Mouse (Mus musculus): Measurements from ENCODE around the gene Trpm3. TPM values are rescaled to one million over a fixed set of nuclear protein-coding genes. Genes with fewer than 3 reads are reported as not detected.

Trpm3 gene
- polyA plus RNA-seq, 1 experiment from 2014 or later: 5.7 TPM

- H3K27ac ChIP-seq (replicated peaks): no peak overlapping the region
- H3K4me3 ChIP-seq: no peak overlapping the region
- DNase-seq (ENCODE audit: low spot score): no peak
- no peaks in the 10 kb centered on the region for H3K9me3 ChIP-seq
- 91% methylated on average over 3 of the region's 3 CpGs for WGBS
- no peaks in the 10 kb centered on the region for H3K36me3 ChIP-seq (replicated peaks)
- no peaks in the 10 kb centered on the region for H3K27me3 ChIP-seq (replicated peaks; ENCODE audit: low read depth, poor library complexity, severe bottlenecking)
- H3K4me1 ChIP-seq: peaks cover 3% of the 10 kb centered on the region; the same call in 1 of the 2 replicates
Measured at GRCm38 (mm10) chr19:23035786-23036185, 896.9 kb downstream of the Trpm3 start.

DNA sequence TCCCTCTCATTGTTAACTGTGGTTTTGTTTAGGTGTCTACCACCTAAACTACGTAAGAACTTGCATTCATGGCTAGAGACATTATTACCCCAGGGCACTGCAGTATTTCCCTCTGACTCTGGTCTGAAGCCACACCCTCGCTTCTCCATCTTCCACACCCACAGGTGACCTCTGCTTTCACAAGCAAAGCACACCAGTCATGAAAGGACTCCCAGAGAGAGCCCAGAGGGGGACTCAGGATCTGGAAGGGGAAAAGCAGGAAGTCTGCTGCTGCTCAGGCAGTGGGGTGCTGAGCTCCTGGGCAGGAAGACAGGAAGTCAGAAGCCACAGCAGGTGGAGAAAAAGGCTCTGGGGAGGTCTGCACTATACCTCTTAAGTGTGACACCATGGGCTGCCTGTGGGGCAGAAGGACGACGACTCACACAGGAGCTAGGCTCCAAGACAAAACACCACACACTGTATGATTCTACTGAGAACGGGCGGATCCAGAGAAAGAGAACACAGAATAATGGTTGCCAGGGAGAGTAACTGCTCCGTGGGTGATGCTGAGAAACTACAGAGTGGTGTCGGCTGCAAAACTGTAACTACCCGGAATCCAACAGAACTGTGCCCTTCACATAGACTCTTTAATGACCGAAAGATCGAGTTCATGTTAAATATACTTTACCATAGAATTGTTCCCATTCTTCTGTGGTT is 898.1 kb downstream of the Trpm3 start:
- Histone ChIP-seq H3K9me3 (no peaks in the 10 kb centered on the region), H3K4me3 (no peak overlapping the region), H3K4me1 (peaks cover 3% of the 10 kb centered on the region; the same call in 1 of the 2 replicates), H3K27me3 (replicated peaks; ENCODE audit: low read depth, poor library complexity, severe bottlenecking) (no peaks in the 10 kb centered on the region), H3K27ac (replicated peaks) (no peak overlapping the region), H3K36me3 (replicated peaks) (no peaks in the 10 kb centered on the region)
- 60% methylated on average over 11 of the region's 11 CpGs for WGBS
- DNase-seq (ENCODE audit: low spot score): no peak

DNA sequence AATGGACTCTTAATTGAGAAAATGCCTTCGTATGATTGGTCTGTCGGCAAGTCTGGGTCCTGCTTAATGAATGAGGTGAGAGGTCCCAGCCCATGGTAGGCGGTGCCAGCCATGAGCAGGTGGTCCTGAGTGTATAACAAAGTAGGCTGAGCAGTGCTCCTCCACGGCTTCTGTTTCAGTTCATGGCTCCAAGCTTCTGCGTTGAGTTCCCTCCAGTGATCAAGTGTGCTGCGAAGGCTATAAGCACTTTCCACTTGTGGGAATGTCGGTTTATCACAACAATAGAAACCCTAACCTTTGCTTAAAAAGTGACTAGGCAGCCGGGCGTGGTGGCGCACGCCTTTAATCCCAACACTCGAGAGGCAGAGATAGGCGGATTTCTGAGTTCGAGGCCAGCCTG is 898.7 kb downstream of the Trpm3 start:
- H3K36me3 ChIP-seq (replicated peaks): no peaks in the 10 kb centered on the region
- no peak overlapping the region for H3K27ac ChIP-seq (replicated peaks)
- H3K27me3 ChIP-seq (replicated peaks; ENCODE audit: low read depth, poor library complexity, severe bottlenecking): no peaks in the 10 kb centered on the region
- H3K4me3 ChIP-seq: no peak overlapping the region
- H3K9me3 ChIP-seq: no peaks in the 10 kb centered on the region
- H3K4me1 ChIP-seq: peaks cover 3% of the 10 kb centered on the region; the same call in 1 of the 2 replicates
- no peak for DNase-seq (ENCODE audit: low spot score)
- 83% methylated on average over 14 of the region's 14 CpGs for WGBS

DNA sequence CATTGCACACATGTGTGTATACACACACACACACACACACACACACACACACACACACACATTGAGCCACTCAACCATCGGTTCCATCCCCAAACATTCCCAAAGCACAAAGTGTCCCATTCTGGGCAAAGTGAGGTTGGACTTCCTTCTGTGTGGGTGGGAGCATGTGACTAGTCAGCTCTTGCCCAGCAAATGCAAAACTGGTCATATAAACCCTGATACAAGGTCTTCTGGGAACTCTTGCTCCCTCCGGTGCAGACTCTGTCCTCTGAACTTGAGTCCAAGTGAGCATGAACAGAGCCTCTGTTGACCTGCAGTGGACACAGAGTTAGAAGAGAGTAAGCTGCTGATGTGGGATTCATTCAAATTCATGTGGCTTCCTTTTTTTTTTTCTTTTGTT is 899.5 kb downstream of the Trpm3 start:
- H3K9me3 ChIP-seq: no peaks in the 10 kb centered on the region
- DNase-seq (ENCODE audit: low spot score): no peak
- WGBS: 91% methylated on average over 2 of the region's 2 CpGs
- H3K4me1 ChIP-seq: peaks cover 3% of the 10 kb centered on the region; the same call in 1 of the 2 replicates
- H3K27ac ChIP-seq (replicated peaks): no peak overlapping the region
- no peaks in the 10 kb centered on the region for H3K27me3 ChIP-seq (replicated peaks; ENCODE audit: low read depth, poor library complexity, severe bottlenecking)
- no peaks in the 10 kb centered on the region for H3K36me3 ChIP-seq (replicated peaks)
- no peak overlapping the region for H3K4me3 ChIP-seq

DNA sequence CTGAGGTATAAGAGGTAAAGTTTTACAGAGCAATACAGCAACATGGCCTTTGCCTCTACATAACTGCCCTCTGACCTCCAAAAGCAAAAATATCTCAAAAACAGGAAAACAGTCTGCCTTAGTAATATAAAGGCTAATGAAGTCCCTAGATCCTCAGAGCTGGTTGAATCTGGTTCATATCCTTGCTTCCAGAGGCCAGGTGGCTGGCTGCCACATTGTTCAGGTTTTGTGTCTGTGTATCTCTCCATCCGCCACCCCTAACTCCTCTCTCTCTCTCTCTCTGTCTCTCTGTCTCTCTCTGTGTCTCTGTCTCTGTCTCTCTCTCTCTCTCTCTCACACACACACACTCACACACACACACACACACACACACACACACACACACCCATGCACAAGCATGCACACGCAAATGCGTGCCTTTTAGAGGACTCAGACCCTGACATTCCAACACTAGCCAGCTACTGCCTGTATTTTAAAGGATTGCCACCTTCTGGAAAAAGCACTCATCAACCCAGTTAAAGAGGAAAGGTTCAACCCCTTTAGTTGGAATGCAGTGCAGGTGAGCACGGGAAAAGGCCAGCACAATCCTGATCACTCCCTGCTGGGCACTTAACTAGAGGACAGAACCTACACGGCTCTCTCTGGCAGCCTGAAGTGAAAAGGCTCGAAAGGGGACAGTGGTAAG is 902.8 kb downstream of the Trpm3 start:
- H3K27me3 ChIP-seq (replicated peaks; ENCODE audit: low read depth, poor library complexity, severe bottlenecking): no peaks in the 10 kb centered on the region
- no peak overlapping the region for H3K27ac ChIP-seq (replicated peaks)
- 63% methylated on average over 6 of the region's 6 CpGs for WGBS
- H3K36me3 ChIP-seq (replicated peaks): no peaks in the 10 kb centered on the region
- no peaks in the 10 kb centered on the region for H3K9me3 ChIP-seq
- DNase-seq (ENCODE audit: low spot score): no peak
- H3K4me1 ChIP-seq: peaks cover 3% of the 10 kb centered on the region; the same call in 1 of the 2 replicates
- no peak overlapping the region for H3K4me3 ChIP-seq

GRCm38 (mm10) chr19:23042168-23042733 is 903.4 kb downstream of the Trpm3 start:
- no peaks in the 10 kb centered on the region for H3K36me3 ChIP-seq (replicated peaks)
- H3K4me3 ChIP-seq: no peak overlapping the region
- no peaks in the 10 kb centered on the region for H3K4me1 ChIP-seq
- H3K27me3 ChIP-seq (replicated peaks; ENCODE audit: low read depth, poor library complexity, severe bottlenecking): no peaks in the 10 kb centered on the region
- 58% methylated on average over 6 of the region's 6 CpGs for WGBS
- no peaks in the 10 kb centered on the region for H3K9me3 ChIP-seq
- no peak for DNase-seq (ENCODE audit: low spot score)
- no peak overlapping the region for H3K27ac ChIP-seq (replicated peaks)

DNA sequence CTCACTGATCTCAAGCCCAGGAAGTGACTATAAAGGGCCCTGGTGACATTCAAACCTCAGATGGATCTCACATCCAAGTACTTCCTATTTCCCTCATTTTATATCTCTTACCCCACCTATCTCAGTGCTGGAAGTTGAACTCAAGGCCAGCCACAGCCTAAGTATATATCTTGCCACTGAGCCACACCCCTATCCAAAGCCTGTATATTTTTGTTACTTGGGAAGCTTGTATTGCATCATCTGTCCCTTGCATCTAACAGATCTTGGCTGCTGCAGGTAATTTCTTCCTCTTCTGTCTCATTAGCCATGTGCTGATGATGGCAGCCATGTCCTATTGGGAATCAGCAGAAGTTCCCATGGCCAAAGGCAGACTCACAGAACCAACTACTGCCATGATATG is 904.9 kb downstream of the Trpm3 start:
- no peak for DNase-seq (ENCODE audit: low spot score)
- Histone ChIP-seq H3K27ac (replicated peaks) (no peak overlapping the region), H3K4me1 (no peaks in the 10 kb centered on the region), H3K9me3 (no peaks in the 10 kb centered on the region), H3K4me3 (no peak overlapping the region), H3K36me3 (replicated peaks) (no peaks in the 10 kb centered on the region), H3K27me3 (replicated peaks; ENCODE audit: low read depth, poor library complexity, severe bottlenecking) (no peaks in the 10 kb centered on the region)

MicroRNA genes within 50 kb of the gene (microRNA counts, 519-probe panel; counts per million panel counts)
- microRNA mmu-miR-204: 4,886 counts per million, percentile 86 among the panel's probes with 10 or more counts

Small RNA genes within 50 kb of the gene (microRNA-seq; reads per million reads assigned to microRNA genes)
- gene Mir204: 431 reads per million, percentile 67 among the genes with 10 or more reads in this experiment

Measured in embryonic facial prominence, embryonic 10.5 days (tissue).